Mouse (Mus musculus): ENCODE measurements around the gene Cog4.

Gene Cog4

GRCm38 (mm10) chr8:110846405-110847170, at the start of gene Cog4, which contains the start of gene Sf3b3:
TSS of gene Cog4 (plus strand) at chr8:110846600.
TSS of gene Sf3b3 (minus strand) at chr8:110846787.
- DNase-seq (ENCODE audit: low spot score in 2 of 2), result peak; percentile 65 to 87

GRCm38 (mm10) chr8:110797086-110797485, 49.3 kb upstream of the Cog4 start:
- no peak for DNase-seq (ENCODE audit: low spot score in 2 of 2)

GRCm38 (mm10) chr8:110802988-110803387, 43.4 kb upstream of the Cog4 start:
- no peak for DNase-seq (ENCODE audit: low spot score in 2 of 2)

GRCm38 (mm10) chr8:110803856-110804255, 42.5 kb upstream of the Cog4 start:
- DNase-seq (ENCODE audit: low spot score in 2 of 2), result no peak

DNA sequence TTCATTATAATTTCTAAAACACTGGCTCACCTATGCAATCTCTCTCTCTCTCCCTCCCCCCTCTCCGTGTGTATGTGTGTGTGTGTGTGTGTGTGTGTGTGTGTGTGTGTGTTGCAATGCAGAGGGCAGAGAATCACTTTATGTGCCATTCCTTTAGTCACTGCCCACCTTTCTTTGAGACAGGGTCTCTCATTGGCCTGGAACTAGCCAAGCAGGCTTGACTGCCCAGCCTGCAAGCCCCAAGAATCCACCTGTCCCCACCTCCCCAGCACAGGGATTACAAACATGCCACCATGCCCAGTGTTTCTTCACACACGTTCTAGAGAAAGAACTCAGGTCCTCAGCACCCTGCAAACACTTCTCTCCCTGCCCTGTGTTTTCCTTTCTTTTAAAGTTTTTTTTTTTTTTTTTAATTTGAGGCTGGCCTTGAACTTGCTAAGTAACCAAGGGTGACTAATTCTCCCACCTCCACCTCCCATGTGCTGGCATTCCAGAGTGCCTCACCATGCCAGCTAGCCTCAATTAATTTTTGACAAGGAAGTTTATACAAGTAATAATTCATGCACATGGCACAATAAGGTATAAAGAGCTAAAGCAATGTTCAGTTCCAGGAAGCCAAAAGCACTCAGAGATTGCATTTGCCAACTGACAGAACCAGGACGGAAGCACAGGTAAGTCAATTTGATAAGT, 41.4 kb upstream of the Cog4 start:
- DNase-seq (ENCODE audit: low spot score in 2 of 2), result no peak

DNA sequence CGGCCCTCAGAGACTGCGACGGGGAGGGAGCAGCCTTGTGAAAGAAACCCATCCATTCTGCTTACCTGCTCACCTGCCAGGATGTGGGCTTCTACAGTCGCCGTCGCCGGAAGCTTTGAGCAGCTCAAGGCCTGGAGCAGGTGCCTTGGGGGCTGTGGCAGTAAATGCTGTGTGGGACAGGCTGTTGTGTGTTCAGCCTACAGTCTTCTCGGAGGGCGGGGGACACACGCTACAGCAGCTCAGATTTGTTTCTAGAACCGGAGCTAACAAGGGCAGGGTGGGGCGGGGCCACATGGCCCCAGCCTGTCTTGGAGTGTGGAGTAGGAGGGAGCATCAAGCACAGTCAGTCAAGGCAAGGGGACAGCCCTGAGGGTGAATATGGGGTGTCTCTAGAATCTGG, 40.7 kb upstream of the Cog4 start, which contains the start of gene Il34:
TSS of gene Il34 (minus strand) at position 256 of the 400 bp plus-strand sequence.
- DNase-seq (ENCODE audit: low spot score in 2 of 2), result no peak

DNA sequence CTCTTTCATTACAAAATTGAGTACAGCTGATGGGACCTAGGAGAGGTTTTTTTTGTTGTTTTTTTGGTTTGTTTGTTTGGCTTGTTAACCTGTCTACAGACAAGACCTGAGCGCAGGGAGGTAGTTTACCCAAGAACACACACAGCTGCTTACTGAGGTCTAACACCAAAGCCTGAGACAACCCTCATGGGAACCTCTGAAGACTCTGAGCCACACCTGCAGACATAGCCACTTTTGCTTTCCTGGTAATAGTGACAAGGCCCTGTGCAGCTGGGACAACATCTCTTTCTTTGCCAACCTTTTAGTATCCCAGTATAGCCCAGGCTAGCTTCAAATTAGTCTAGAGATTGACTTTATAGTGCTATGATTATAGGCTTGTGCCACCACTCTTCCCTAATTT, 40.3 kb upstream of the Cog4 start:
- no peak for DNase-seq (ENCODE audit: low spot score in 2 of 2)

- peak in 1 of 2 experiments; percentile 34 for DNase-seq (ENCODE audit: low spot score in 2 of 2)
Measured at GRCm38 (mm10) chr8:110808495-110809472, 37.6 kb upstream of the Cog4 start.

DNA sequence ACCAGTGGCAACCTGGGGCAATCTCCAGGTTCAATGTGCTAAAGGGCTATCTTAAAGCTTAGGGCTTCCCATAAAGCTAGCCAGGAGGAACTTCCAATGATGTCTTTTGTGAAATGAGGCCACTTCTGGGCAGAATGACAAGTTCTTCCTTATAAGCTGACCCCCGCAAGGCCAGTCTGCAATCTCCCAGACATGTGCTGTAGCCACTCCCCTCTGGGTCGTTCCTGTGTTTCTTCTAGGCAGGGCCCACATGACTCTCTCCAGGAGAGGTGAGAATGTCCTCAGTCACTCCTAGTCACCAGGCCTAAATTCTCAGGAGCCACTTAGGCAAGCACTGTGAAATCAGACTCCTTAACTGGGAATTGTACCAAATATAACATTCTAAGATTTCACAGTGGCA, 36.6 kb upstream of the Cog4 start:
- DNase-seq (ENCODE audit: low spot score in 2 of 2), result no peak

DNA sequence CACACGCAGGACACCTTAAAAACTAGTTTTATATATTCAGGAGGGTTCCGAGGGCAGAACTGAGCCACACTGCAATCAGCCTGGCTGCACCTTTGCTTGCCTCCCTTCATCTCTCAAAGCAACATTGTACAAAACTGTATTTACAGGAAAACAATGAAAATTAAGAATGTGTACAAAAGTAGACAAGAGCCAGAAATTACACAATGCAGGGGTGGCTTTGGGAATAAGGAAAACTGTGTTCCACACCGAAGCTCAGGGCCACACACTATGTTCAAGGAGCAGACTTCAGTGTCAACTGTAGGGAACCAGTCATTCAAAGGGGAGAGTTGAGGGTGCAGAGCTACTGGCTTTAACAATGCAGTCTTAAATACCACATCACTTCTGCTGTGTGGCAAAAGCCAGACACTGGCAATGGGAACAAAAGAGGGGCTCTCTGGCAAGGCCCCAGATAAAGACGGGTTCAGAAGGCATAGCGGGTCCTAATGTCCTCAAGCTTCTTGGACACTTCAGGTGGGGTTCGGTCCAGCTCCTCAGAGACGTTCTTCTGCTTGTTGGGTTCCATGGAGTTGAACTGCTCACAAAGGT, 35.8 kb upstream of the Cog4 start:
- no peak for DNase-seq (ENCODE audit: low spot score in 2 of 2)

DNA sequence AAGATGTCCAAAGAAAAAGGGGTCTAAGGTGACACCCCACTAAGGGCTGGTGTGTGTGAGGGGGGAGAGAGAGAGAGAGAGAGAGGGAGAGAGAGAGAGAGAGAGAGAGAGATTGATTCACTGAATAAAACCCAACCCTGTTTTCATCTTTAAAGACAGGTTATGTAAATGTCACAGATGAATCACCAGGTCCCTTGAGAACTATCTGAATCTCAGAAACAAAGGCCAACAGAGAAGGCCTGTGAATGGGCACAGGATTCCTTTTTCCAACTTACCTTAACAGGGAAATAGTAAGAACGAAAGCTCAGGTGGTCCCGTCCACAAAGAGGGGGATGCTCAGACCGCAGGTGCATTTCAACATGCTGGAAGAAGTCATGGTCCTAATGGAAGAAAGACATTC, 35.3 kb upstream of the Cog4 start:
- no peak for DNase-seq (ENCODE audit: low spot score in 2 of 2)

- DNase-seq (ENCODE audit: low spot score in 2 of 2), result no peak
Measured at GRCm38 (mm10) chr8:110811793-110812192, 34.6 kb upstream of the Cog4 start.

GRCm38 (mm10) chr8:110812349-110813080, 33.9 kb upstream of the Cog4 start:
- DNase-seq (ENCODE audit: low spot score in 2 of 2), result no peak

GRCm38 (mm10) chr8:110813081-110813812, 33.2 kb upstream of the Cog4 start:
- no peak for DNase-seq (ENCODE audit: low spot score in 2 of 2)

DNA sequence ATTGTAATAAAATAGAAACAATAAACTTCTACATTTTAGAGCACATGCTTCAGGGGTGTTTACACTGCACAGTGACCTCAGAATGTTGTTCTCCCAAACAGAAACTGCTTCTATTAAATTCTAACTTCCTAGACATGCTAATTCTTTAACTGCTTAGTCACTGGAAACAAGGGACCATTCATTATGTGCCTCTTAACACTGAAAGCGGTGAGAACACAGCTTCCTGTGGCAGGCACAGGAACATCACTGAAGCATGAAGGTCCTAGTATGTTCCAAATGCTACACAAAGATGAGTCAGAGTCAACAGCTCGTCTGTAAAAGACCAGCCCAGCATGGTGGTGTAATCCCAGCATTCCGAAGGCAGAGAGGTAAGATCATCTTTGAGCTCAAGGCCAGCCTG, 31.1 kb upstream of the Cog4 start:
- no peak for DNase-seq (ENCODE audit: low spot score in 2 of 2)

GRCm38 (mm10) chr8:110816990-110817389, 29.4 kb upstream of the Cog4 start:
- no peak for DNase-seq (ENCODE audit: low spot score in 2 of 2)

DNA sequence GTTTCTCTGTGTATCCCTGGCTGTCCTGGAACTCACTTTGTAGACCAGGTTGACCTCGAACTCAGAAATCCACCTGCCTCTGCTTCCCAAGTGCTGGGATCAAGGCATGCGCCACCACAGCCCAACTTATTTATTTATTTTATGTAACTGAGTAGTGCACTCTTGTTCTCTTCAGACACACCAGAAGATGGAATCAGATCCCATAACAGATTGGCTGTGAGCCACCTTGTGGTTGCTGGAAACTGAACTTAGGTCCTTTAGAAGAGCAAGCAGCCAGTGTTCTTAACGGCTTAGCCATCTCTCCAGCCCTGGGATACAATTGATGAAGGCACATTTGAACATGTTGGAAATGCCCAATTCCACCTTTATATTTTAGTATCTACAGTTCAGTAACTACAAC, 27.8 kb upstream of the Cog4 start:
- no peak for DNase-seq (ENCODE audit: low spot score in 2 of 2)

DNA sequence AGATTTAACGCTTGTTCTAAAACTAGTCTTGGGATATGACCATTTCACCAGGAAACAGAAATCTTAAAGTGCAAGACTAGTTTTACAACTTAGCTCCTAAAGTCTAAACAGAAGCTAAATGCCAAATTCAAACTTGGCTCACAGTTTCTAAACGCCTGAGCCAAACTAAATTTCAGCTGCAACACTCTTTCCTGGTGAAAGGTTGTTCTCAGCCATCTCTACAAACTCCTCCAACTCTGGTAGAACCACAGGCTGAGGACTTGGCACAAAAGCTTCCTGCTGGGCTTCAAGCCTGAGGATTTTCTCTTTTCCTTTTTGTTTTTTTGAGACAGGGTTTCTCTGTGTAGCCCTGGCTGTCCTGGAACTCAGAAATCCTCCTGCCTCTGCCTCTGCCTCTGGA, 26.1 kb upstream of the Cog4 start:
- no peak for DNase-seq (ENCODE audit: low spot score in 2 of 2)

GRCm38 (mm10) chr8:110821960-110822359, 24.4 kb upstream of the Cog4 start:
- DNase-seq (ENCODE audit: low spot score in 2 of 2), result no peak

DNA sequence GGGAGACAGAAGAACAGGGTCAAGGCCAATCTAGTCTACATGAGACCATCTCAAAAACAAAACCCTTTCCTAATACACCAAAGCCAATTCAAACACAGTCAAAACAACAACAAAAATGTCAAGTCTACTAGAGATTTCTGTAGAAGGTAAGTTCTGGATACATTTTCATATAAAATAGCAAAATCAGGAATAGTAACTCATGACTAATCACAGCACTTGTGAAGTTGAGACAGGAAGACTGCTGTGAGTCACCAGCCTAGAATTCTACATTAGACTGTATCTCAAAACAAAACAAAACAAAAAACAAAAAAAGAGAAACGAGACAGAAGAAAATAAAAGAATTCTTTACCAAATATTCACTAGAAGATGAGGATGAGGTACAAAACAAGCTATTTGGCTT, 21.5 kb upstream of the Cog4 start:
- DNase-seq (ENCODE audit: low spot score in 2 of 2), result no peak

All from left cerebral cortex, adult 9 months (tissue).